In the genomic region with DNA sequence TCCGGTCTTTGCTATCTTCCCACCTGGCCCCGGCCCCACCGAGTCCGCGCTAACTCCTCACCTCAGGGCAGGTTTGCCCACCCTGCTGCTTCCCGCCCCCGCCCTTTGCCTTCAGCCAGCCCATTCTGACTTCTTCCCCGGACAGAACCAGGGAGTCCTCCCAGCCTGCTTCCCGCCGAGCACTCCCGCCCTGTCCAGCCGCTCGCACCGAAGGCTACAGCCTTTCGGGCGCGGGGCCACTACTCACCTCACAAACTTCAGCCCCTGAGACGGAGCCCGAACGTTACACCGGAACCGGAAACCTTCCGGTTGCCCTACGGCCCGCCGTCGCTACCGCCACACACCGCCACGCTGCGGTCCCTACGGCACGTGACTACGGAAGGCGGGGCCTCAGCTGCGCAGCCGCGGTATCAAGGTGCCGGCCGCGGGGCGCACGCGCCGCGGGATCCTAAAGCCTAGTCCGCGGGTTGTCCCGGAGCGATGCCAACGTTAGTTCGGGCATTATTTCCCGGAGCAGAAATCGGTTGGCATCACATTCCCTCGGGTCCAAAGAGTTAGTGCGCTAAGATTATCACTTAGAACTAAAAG, we compare ENCODE assay signal across 8 mouse cellular contexts. TPM values are rescaled to one million over a fixed set of nuclear protein-coding genes. Genes with fewer than 3 reads are reported as not detected.
DNase-seq lines count a peak whose midpoint lies in the region; ATAC-seq lines count a peak whose summit lies in the region.

Prpf3 (minus strand) TSS at position 384 of the 588 bp plus-strand sequence.

- WGBS in hindbrain, embryonic 15.5 days = under 1% methylated on average over 56 of the region's 56 CpGs

- no peaks in the 10 kb centered on the region for H3K9me3 ChIP-seq in hindbrain, embryonic 15.5 days

- H3K27ac ChIP-seq in hindbrain, embryonic 15.5 days (replicated peaks) = peak within 1 kb of the TSS; percentile 82

- peaks cover 27% of the 10 kb centered on the region for H3K36me3 ChIP-seq in hindbrain, embryonic 15.5 days

- peak; percentile 98 for ATAC-seq in hindbrain, embryonic 15.5 days (ENCODE audit: low FRiP score, low read depth)

- peaks cover 12% of the 10 kb centered on the region for H3K4me1 ChIP-seq in hindbrain, embryonic 15.5 days (replicated peaks)

- H3K27me3 ChIP-seq in hindbrain, embryonic 15.5 days = no peaks in the 10 kb centered on the region

- peak within 1 kb of the TSS; percentile 97 for H3K4me3 ChIP-seq in hindbrain, embryonic 15.5 days

- H3K9ac ChIP-seq in hindbrain, embryonic 15.5 days = peak within 1 kb of the TSS; percentile 88

- DNase-seq in R1 (ENCODE audit: low read depth, low spot score) = peak; percentile 89
- DNase-seq in cerebellum, postnatal 25 days = peak; percentile 94 to 96
- DNase-seq in frontal cortex, postnatal 36 days (ENCODE audit: low spot score in 2 of 2) = peak; percentile 95 to 96
- peak; percentile 89 for DNase-seq in left cerebral cortex, adult 11 months (ENCODE audit: low spot score)
- peak; percentile 96 to 97 for DNase-seq in lung, postnatal 4 days
- peak; percentile 84 for DNase-seq in retina, postnatal 7 days (ENCODE audit: low read depth, low spot score)
- DNase-seq in urinary bladder, adult 2 months (ENCODE audit: low spot score) = peak; percentile 91

- peak within 1 kb of the TSS; percentile 83 for H3K4me2 ChIP-seq in hindbrain, embryonic 15.5 days

RNA-seq across cellular contexts. Expression of gene Prpf3, which starts in this region (rescaled TPM):
- 32.5 and 34.6 TPM in 2 replicates for polyA plus RNA-seq in hindbrain, embryonic 15.5 days (2015; fragmentation: Nextera tagmentation; extraction: Ambion mirVana)
- polyA plus RNA-seq in urinary bladder, adult 2 months (2012; rRNA removed) = 26.6 and 29.7 TPM in 2 replicates

Comparison
In these comparisons a context has a peak if more than half of its experiments do, and no peak if none do; other contexts are left out.
1. Peak in every context shown above with its lines: DNase-seq, ATAC-seq, H3K4me3 ChIP-seq and H3K27ac ChIP-seq.